Mouse (Mus musculus) forebrain, embryonic 16.5 days (tissue): Measurements from ENCODE around the gene Ank2. TPM values are rescaled to one million over a fixed set of nuclear protein-coding genes. Genes with fewer than 3 reads are reported as not detected.

Source experiments
- ATAC-seq: fragments of 200-750 bp; cut with Nextera tagmentation; 2 replicates; pipeline ENCODE4 v1.8.0; 2017; ENCODE audit warnings: mild to moderate bottlenecking, moderate library complexity
- H3K27ac ChIP-seq: fragments of 300-500 bp; sonication (generic); 2 replicates; pipeline ENCODE4 v1.5.1; 2014; ENCODE audit warnings: low read length, control low read depth
- H3K27me3 ChIP-seq: fragments of 300-500 bp; sonication (generic); replicated peaks from 2 replicates; pipeline ENCODE4 v1.6.1; 2014; ENCODE audit warnings: low read length; ENCODE audit not compliant: control insufficient read depth, insufficient read depth
- H3K36me3 ChIP-seq: fragments of 300-500 bp; sonication (generic); 2 replicates; pipeline ENCODE4 v1.6.1; 2014; ENCODE audit not compliant: control insufficient read depth, insufficient read depth
- H3K4me1 ChIP-seq: fragments of 300-500 bp; sonication (generic); replicated peaks from 2 replicates; pipeline ENCODE4 v1.6.1; 2014; ENCODE audit warnings: low read length; ENCODE audit not compliant: control insufficient read depth, insufficient read depth
- H3K4me2 ChIP-seq: fragments of 300-500 bp; sonication (generic); 2 replicates; pipeline ENCODE4 v1.6.1; 2014; ENCODE audit warnings: mild to moderate bottlenecking, low read length, control low read depth
- H3K4me3 ChIP-seq: fragments of 300-500 bp; sonication (generic); replicated peaks from 2 replicates; pipeline ENCODE4 v1.5.1; 2014; ENCODE audit warnings: mild to moderate bottlenecking, low read length, control low read depth
- H3K9ac ChIP-seq: fragments of 300-500 bp; sonication (generic); replicated peaks from 2 replicates; pipeline ENCODE4 v1.6.1; 2014; ENCODE audit warnings: low read depth, low read length, control low read depth
- H3K9me3 ChIP-seq: fragments of 300-500 bp; sonication (generic); 2 replicates; pipeline ENCODE4 v1.6.1; 2016; ENCODE audit warnings: low read length; ENCODE audit not compliant: control insufficient read depth
- WGBS: fragments of 180-500 bp; shearing (Covaris S2); extraction: QIAGEN DNeasy Blood & Tissue Kit; methylation state at CpG from one replicate; pipeline ENCODE4 v1.1.7; 2014; 5-methylcytosine and 5-hydroxymethylcytosine counted together
- polyA plus RNA-seq: library from polyadenylated mRNA; unstranded; fragments of >200 nt; fragmentation: Nextera tagmentation; extraction: Ambion mirVana; gene quantifications from 2 replicates; pipeline ENCODE4 v1.2.1, GENCODE M21; 2015

The Ank2 gene
- polyA plus RNA-seq, 1 experiment from 2014 or later: 201 TPM

DNA sequence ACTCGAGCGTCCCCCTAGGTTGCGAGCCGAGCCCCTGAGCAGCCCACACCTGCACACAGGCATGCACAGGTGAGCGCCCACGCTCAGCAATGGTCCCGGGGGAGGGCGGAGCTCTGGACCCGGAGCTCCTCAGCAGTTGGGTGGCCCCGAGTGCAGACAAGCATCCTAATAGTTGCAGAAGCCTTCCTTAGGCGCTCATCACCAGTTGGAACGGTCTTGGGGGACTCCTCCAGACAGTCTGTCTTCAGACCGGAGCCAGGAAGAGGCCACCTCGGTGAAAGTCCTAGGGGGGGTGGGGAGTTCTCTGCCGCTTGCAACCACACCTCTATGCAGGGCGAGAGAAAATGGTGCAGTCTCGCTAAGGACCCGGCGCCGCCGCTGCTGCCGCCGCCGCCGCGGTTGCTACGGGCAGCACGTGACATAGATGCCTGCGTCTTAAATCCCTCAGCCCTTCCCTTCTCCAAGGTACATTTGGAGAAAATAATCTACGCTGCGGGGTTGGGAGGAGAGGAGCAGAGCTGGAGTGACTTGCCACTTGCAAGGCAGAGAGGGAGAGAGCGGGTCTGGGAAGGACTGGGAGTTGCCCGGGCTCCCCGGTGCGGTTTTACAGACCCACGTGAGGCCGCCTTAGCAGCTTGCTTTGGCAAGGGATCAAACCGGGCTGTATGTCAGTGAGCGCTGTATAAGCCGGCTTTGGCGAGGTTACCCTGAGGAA is 337.0 kb downstream of the Ank2 start:
- Histone ChIP-seq H3K4me3 (peak overlapping the region; percentile 63), H3K27ac (peak overlapping the region; percentile 61; the same call in 1 of the 2 replicates), H3K4me1 (peaks cover 18% of the 10 kb centered on the region), H3K36me3 (no peaks in the 10 kb centered on the region), H3K9me3 (no peaks in the 10 kb centered on the region), H3K4me2 (peak overlapping the region; percentile 100), H3K9ac (peak overlapping the region; percentile 69), H3K27me3 (no peaks in the 10 kb centered on the region)
- peak; percentile 92 for ATAC-seq
- WGBS: under 1% methylated on average over 41 of the region's 41 CpGs

DNA sequence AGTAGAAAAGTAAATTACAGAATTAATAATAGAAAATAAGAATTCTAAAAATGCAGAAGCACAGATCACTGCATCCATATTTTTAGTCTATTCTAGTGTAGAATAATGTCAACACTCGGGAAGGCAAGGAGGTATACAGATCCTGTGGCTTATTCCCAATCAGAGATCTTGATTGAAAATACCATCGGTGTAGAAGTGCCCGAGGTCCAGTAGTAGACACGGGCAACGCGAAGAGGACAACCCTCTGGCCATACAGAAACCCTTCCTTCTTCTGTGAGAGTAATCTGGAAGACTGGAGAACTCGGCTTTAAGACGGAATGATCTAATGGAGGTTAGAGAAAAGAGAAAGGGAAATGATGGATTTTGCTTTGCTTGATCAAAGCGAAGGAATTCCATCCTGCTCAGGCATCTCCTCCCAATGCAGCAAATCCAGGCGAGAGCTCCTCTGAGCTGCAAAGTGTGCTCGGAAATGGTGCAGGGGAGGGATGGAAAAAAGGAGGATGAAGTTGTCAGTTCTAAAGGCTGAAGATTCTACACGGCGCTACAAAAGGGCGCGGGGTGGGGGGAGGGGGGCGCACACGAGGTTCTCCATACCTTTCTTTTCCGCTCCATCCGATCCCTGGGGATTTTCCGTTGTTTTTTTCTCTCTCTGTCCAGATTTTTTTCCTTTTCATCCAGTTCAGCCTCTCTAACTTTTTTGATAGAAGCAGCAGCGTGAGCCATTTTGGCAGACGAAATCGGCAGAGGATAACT is 337.9 kb downstream of the Ank2 start:
- Histone ChIP-seq H3K36me3 (no peaks in the 10 kb centered on the region), H3K27me3 (no peaks in the 10 kb centered on the region), H3K4me3 (peak overlapping the region; percentile 63), H3K9me3 (no peaks in the 10 kb centered on the region), H3K4me2 (peak overlapping the region; percentile 100), H3K4me1 (peaks cover 18% of the 10 kb centered on the region), H3K9ac (peak overlapping the region; percentile 69), H3K27ac (no peak overlapping the region)
- ATAC-seq: no peak
- 5% methylated on average over 23 of the region's 23 CpGs for WGBS

DNA sequence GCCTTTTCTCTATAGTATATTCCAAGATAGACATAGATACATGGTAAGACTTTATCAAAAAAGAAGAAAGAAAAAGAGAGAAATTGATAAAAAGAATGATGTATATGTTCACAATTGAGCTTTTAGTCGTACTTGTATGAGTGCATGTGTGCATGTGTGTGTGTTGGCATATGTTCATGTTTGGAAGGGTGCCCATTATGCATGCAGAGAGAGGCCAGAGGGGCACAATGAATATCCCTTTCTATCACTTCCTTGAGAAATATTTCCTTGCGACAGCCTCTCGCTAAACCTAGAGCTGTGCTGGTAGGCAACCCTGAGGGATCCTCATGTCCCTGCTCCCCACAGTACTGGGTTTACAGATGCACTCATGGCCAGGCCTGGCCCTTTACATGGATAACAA is 341.4 kb downstream of the Ank2 start:
- H3K36me3 ChIP-seq: no peaks in the 10 kb centered on the region
- 74% methylated on average over 3 of the region's 3 CpGs for WGBS
- ATAC-seq: no peak
- H3K4me2 ChIP-seq: no peak overlapping the region
- H3K9ac ChIP-seq: no peak overlapping the region
- H3K27me3 ChIP-seq: no peaks in the 10 kb centered on the region
- H3K4me3 ChIP-seq: no peak overlapping the region
- no peaks in the 10 kb centered on the region for H3K9me3 ChIP-seq
- no peak overlapping the region for H3K27ac ChIP-seq
- peaks cover 16% of the 10 kb centered on the region for H3K4me1 ChIP-seq

DNA sequence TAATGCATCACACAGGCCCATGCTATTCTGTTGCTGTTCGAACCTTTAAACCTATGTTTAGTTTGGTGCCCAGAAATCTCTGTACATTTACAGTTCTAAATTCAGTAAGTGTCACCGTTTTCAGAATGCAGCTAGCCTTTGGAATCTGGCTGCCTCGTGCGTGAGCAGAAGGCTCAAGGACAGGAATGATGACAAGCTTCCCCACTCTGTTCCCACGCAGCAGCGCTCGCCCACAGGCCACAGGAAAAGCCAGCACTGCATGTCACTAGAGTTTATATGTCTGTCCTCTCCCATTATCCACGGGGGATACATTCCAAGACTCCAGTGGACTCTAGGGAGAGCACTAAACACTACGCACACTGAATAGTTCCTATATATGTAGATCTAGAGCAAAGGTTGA is 343.1 kb downstream of the Ank2 start:
- ATAC-seq: no peak
- Histone ChIP-seq H3K4me3 (no peak overlapping the region), H3K9me3 (no peaks in the 10 kb centered on the region), H3K4me1 (peaks cover 3% of the 10 kb centered on the region), H3K36me3 (no peaks in the 10 kb centered on the region), H3K9ac (no peak overlapping the region), H3K27ac (no peak overlapping the region), H3K4me2 (no peak overlapping the region), H3K27me3 (no peaks in the 10 kb centered on the region)
- WGBS: 86% methylated on average over 9 of the region's 9 CpGs

DNA sequence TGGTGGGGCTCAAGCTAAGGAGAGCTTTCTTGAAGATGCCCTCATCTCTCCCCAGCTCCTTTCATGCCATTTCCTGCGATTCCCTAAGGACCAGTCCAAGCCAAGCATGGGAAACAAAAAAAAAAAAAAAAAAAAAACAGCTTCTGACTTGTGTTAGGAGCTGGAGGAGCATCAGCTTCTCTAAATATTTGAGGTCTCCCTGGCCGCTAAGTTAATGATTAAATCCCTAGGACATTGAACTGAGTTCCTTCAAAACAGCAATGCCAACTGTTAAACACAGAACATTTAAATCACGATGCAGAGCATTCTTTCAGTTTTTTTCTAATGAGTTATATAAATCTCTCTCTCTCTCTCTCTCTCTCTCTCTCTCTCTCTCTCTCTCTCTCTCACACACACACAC is 345.3 kb downstream of the Ank2 start:
- Histone ChIP-seq H3K9ac (no peak overlapping the region), H3K4me3 (no peak overlapping the region), H3K4me1 (no peaks in the 10 kb centered on the region), H3K9me3 (no peaks in the 10 kb centered on the region), H3K27ac (no peak overlapping the region), H3K36me3 (no peaks in the 10 kb centered on the region), H3K27me3 (no peaks in the 10 kb centered on the region), H3K4me2 (no peak overlapping the region)
- no peak for ATAC-seq
- WGBS: 84% methylated on average over 3 of the region's 3 CpGs

DNA sequence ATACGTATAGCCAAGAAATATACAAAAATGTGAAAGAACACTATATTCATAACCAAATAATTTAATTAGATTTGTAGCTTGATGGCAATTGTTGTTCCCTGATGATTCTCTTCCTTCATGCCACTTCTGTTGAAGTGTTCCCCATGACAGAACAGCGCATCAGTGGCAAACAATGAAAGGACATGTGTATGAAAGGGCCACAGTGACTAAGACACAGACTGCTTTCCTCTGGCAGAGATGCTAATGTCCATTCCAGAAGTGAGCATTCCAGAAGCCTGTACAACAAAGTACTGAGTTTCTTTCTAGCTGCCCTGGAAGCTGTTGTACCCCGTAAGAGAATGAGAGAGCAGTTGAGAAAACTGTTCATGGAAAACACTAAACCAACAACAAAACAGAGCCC is 345.7 kb downstream of the Ank2 start:
- ATAC-seq: no peak
- Histone ChIP-seq H3K36me3 (no peaks in the 10 kb centered on the region), H3K4me3 (no peak overlapping the region), H3K9me3 (no peaks in the 10 kb centered on the region), H3K4me2 (no peak overlapping the region), H3K4me1 (no peaks in the 10 kb centered on the region), H3K9ac (no peak overlapping the region), H3K27ac (no peak overlapping the region), H3K27me3 (no peaks in the 10 kb centered on the region)
- WGBS: 83% methylated on average over 3 of the region's 3 CpGs

DNA sequence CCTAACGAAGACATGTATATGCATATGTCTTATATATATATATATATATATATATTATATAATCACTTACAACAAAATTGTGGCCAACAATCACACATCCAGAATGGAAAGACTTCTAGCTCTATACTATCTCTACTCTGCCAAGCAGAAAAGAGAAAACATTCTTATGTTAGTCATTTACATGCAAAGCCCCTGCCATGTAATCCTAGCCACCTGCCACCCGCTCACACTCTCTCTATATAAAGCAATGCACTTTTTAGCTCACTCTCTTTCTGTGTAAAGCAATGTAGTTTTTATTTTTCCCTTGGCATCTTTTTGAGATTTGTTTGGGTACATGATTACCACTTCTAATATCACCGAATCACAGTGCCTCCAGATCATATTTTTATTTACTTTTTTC is 350.5 kb downstream of the Ank2 start:
- H3K27ac ChIP-seq: no peak overlapping the region
- 72% methylated on average over 3 of the region's 3 CpGs for WGBS
- no peaks in the 10 kb centered on the region for H3K27me3 ChIP-seq
- no peaks in the 10 kb centered on the region for H3K9me3 ChIP-seq
- no peak overlapping the region for H3K9ac ChIP-seq
- no peaks in the 10 kb centered on the region for H3K36me3 ChIP-seq
- no peak overlapping the region for H3K4me2 ChIP-seq
- H3K4me3 ChIP-seq: no peak overlapping the region
- no peaks in the 10 kb centered on the region for H3K4me1 ChIP-seq
- peak; percentile 63 for ATAC-seq

DNA sequence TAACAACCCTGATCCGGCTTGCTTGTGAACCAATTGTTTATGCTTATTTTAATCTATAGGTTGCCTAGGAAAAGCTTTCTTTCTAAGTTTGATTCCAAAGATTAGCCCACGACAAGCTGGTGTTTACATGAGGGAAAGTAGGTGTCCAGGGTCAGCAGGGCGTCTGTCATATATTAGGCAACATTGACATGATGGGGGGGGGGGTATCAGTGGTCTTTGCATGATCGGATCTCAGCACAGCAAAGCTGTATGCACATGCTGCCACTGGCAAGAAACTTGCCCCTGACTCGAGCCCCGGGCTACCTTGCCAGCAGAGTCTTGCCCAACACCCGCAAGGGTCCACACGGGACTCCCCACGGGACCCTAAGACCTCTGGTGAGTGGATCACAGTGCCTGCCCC is 358.6 kb downstream of the Ank2 start:
- ATAC-seq: no peak
- Histone ChIP-seq H3K36me3 (no peaks in the 10 kb centered on the region), H3K9me3 (no peaks in the 10 kb centered on the region), H3K4me1 (no peaks in the 10 kb centered on the region), H3K4me3 (no peak overlapping the region), H3K27ac (no peak overlapping the region), H3K27me3 (no peaks in the 10 kb centered on the region), H3K9ac (no peak overlapping the region), H3K4me2 (no peak overlapping the region)
- WGBS: 92% methylated on average over 8 of the region's 9 CpGs

DNA sequence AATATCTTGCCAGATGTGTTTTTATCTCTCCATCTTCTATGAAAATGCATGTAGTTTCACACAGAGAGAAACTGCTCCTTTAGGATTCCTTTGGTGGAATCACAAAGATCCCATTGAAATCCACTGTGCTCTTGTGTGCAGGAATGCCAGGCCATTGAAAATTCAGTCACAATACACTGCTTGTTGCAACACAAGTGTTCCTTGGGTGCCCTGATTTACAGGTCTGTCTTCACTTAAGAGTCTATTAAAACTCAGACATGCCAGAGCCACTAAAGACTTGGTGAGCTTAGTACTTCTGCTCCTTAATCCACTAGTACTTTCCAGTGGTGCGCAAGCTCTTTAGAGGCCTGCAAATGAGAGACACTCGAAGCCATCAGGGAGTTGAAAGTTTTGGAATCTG is 359.5 kb downstream of the Ank2 start:
- Histone ChIP-seq H3K4me2 (no peak overlapping the region), H3K4me1 (no peaks in the 10 kb centered on the region), H3K27ac (no peak overlapping the region), H3K9ac (no peak overlapping the region), H3K27me3 (no peaks in the 10 kb centered on the region), H3K9me3 (no peaks in the 10 kb centered on the region), H3K36me3 (no peaks in the 10 kb centered on the region), H3K4me3 (no peak overlapping the region)
- WGBS: 63% methylated on average over 2 of the region's 2 CpGs
- no peak for ATAC-seq
